Mouse (Mus musculus): ENCODE measurements at regions not wholly inside any gene's neighbourhood (a gene's known extent, or its start where the extent isn't known, plus 50 kb on each side); places are given as distances from the start of the nearest gene placed in this dataset.

DNA sequence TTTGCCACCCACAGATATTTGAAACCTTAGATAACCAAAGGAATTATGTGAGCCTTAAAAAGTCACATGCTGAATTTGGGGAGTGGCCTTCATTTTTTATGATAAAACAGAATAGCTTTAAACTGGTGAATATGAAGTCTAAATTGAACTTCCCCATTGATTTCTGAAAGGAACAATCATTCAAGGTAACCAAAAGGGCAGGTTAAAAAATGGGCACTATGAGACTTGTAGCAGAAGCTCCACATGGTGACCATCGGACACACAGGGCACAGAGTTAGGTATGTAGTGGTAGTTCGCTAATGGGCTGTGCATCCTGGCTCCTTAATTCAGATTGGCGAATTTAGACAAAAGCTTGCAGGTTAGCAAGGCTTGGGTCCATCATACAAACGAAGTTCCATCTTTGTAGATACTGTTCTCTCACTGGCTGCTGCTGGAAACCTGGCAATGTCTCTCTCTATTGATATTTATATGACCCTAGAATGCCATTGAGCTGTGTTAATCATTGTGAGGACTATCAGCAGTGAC lies 213.9 kb downstream of the Mef2c start:
- TF ChIP-seq CTCF (IDR thresholded peaks at IDR 0.05; ENCODE audit: low read depth, low read length) (no peak), EP300 (IDR thresholded peaks at IDR 0.05; ENCODE audit: insufficient read depth, low read depth, low read length) (no peak)

Measured in ES-Bruce4 (cell line).